Mouse (Mus musculus) cortical plate, adult 2 months (tissue): ENCODE data around the gene Dstyk.

Source experiments
- CTCF ChIP-seq: fragments of 200-500 bp; IDR thresholded peaks from 2 replicates; pipeline ENCODE4 v1.5.1; 2011; ENCODE audit warnings: mild to moderate bottlenecking, control low read depth, low read length; ENCODE audit not compliant: insufficient read depth; ENCODE audit errors: extremely low read depth
- POLR2A ChIP-seq: fragments of 200-500 bp; IDR thresholded peaks from 2 replicates; pipeline ENCODE4 v1.6.1; 2011; ENCODE audit warnings: mild to moderate bottlenecking, low read length, control low read depth; ENCODE audit not compliant: insufficient read depth; ENCODE audit errors: extremely low read depth

GRCm38 (mm10) chr1:132401843-132402242 lies 15.5 kb upstream of the Dstyk start:
- TF ChIP-seq CTCF (no peak), POLR2A (no peak)
